Mouse (Mus musculus) MN1 (cell line): Measurements from ENCODE around the gene Sumo1.
"Not testable (repeated sequence)": the region's sequence is repeated elsewhere in the genome, so short reads cannot be mapped to it uniquely, and the experiment has no call there.

ENCODE experiments used
- DNase-seq: peaks from one replicate; pipeline ENCODE4 v3.0.0-alpha.2; 2016; ENCODE audit warnings: low spot score

Sumo1 gene

DNA sequence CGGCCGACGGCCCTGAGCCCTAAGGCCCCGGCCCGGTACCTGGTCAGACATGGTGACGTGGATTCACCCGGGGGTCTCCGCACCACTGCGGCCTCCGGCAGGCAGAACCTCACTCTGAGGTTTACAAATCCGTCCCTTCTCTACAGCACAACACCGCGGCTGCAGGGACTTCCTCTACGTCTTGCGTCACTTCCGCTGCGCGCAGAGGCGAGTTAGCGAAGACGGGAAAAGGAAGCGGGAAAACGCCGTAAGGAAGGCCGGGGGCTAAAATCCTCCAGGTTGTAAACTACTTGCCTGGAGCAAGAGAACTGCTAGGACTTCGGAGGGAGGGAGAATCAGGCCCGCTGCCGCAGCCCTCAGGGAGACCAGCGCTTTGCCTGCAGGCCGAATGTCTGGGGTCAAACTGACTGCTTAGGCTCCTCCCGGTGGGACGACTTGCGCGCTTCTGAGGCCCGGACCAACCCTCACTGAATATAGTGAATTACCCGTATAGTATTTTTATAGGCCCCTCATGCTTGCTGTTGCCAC lies at the start of gene Sumo1:
Gene Sumo1 (minus strand): TSS at position 194 of the 528 bp plus-strand sequence.
- peak; percentile 87 for DNase-seq

DNA sequence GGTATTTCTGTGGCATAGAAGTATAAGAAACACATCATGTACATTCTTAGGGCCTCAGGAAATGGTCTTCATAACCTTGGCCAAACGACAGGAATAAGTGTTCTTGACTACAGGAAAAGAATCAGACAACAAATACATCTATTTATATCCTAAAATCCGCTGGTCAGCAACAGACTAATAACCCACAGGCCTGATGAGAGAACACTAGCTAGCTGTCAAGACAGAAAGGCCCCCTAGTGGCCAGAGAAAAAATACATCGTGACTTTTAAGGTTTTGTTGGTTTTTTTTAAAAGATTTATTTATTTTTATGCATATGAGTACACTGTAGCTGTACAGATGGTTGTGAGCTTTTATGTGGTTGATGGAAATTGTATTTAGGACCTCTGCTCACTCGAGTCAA lies 49.3 kb upstream of the Sumo1 start:
- DNase-seq, result peak; percentile 62

DNA sequence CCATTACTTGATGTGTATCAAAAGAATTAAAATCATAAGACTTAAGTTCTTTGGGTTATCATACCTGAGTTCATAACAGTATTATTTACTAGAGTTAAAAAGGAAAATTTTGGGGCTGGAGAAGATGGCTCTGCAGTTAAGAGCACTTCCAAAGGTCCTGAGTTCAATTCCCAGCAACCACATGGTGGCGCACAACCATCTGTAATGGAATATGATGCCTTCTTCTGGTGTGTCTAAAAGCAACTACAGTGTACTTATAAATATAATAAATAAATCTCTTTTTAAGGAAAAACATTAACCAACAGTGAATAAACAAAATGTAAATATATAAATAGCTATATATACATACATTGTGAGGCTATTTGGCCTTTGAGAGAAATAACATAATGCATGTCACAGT lies 31.1 kb upstream of the Sumo1 start:
- no peak for DNase-seq

DNA sequence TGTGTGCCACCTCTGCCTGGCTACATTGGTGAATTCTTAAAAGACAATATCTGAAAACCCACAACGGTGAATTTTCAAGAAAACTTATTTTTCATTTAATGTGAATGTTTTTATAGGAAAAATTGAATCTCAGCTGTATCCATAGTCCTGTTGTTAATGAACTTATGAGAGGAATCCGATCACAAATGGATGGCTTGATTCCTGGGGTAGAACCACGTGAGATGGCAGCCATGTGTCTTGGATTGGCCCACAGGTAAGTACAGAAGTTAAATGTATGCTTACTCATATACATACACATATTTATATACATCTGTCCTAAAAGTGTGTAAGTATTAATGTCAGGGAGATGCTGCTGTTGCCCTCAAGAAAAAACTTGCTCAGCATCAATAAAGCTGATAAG lies 27.6 kb upstream of the Sumo1 start:
- DNase-seq, result no peak

DNA sequence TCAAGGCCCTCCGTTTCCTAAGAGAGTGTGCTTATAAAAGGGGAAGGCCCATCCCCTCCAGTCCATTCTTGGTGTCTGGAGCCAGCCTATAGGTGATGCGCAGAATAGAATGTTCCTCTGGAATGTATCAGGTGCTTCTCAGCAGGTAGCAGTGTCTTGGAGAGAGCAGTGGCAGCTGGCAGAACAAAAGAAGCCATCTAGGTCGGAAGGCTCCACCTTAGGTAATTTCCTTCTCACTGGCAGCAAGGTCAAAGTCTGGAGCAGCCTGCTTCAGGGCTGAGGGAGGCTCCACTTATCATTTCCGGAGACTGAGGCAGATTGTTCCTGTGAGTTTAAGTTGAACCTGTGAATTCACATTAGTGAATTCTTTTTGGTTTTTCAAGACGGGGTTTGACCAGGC lies 27.1 kb upstream of the Sumo1 start:
- no peak for DNase-seq

DNA sequence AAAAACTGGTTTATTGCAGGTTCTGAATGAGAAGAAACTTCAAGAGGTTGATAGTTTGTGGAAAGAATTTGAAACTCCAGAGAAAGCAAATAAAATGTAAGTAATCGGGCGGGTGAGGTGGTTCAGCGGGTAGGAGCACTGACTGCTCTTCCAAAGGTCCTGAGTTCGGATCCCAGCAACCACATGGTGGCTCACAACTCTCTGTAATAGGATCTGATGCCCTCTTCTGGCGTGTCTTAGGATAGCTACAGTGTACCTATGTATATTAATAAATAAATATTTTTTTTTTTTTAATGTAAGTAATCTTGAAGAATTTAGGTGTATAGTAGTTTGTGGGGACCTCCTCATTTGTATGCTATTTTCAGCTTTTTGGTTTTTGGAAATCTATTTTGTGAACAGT lies 19.8 kb upstream of the Sumo1 start:
- DNase-seq, result no peak

DNA sequence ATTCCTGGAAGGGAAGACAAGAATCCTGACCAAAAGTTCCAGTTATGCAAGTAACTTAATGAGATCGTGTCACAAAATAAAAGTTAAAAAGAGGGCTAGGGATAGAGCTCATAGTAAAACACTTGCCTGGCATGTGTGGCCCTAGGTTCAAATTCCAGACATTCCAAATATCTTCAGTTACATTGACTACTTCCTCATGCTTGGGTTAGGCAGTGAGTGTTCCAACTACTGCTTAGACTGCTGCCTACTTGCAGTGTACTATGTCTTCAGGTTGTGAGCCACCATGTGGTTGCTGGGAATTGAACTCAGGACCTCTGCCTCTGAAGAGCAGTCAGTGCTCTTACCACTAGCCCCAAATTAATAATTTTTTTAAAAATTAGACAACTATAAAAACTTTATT lies 16.9 kb upstream of the Sumo1 start:
- no peak for DNase-seq

DNA sequence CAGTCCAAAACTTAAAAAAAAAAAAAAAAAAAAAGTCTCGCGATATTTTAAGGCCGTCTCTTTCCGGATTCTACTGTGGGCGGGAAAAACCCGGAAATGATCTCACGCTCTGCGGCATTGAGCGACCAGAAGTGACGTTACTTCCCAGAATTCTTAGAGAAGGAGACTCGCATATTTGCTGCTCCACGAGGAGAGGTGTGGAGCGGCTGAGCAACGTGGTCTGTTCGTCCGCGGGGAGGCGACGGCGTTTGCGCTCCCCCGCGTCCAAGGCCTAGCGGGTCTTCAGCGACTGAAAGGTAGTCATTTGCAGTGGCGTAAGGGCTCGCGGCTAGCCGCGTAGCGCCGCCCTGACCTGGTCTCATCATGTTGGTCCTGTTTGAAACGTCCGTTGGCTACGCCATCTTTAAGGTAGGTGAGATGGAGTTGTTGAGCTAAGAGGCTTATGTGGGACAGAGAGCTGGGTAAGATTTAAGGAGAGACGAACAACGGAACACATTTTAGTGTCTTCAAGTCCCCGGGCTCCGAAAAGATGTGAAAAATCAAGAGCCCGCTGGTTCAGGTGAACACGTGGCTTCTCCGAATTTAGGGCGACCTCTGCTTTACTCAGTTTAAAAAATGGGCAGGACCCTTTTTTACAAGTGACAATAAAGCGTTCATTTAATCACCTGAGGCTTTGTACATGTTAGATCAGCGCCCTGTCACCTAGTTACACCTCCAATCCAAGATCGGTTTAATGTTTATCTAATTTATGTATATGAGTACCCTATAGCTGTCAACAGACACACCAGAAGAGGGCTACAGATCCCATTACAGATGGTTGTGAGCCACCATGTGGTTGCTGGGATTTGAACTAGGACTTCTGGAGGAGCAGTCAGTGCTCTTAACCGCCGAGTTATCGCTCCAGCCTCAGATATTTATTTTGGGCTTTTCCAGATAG lies 14.5 kb upstream of the Sumo1 start, which contains the start of gene Nop58:
Gene Nop58 (plus strand): TSS at position 153 of the 937 bp plus-strand sequence.
- peak; percentile 96 for DNase-seq

DNA sequence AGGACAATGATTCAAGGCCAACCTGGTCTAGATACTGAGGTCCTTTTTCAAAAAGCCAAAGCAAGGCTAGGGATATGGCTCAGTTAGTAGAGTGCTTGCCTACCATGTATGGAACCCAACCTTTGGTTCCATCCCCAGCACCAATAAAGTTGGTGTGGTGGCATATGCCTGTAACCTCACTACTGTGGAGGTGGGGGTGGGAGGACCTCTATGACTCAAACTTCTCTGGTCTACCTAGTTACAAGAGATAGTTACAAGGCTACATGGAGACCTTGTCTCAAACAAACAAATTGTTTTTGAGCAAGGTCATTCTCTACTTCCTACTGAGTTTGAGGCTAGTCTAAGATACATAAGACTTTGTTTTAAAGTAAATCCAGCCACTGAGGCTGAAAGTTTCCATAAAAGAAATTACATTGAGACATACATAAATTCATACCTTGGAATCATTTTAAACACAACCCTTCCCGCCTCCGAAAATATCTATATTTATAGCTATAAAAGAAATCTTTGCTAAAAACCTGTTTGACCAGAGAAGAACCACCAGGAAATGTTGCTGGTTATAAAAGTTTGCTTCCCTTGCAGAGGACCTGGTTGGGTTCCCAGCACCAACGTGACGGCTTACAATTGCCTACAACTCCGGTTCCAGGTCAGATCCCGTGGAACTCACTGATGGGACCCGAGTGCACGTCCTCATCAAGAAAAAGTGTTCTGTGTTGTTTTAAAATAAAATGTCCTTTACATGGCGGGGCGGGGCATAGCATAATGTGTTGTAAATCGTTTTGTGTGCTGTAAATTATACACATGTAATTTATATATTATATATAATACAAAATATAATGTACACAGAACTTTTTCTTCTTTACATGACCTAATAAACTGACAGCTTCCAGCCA lies 13.5 kb upstream of the Sumo1 start:
- DNase-seq, result no peak

DNA sequence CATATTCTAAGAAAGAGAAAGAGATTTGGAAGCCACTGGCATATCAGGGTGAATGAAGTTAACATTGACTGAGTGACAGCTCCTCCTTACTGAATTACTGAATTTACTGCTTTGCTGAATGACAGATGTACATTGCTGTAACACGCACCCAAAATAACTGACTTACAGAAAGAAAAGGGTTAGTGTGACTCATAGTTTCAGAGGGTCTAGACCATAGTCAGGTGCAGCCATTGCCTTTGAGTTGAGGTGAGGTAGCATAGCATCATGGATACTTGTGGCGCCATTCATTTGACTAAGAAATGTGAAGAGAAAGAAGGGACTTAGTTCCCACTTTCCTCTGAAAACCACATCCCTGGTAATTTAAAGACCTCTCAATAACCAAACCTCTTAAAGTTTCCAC lies 3.0 kb upstream of the Sumo1 start:
- no peak for DNase-seq

DNA sequence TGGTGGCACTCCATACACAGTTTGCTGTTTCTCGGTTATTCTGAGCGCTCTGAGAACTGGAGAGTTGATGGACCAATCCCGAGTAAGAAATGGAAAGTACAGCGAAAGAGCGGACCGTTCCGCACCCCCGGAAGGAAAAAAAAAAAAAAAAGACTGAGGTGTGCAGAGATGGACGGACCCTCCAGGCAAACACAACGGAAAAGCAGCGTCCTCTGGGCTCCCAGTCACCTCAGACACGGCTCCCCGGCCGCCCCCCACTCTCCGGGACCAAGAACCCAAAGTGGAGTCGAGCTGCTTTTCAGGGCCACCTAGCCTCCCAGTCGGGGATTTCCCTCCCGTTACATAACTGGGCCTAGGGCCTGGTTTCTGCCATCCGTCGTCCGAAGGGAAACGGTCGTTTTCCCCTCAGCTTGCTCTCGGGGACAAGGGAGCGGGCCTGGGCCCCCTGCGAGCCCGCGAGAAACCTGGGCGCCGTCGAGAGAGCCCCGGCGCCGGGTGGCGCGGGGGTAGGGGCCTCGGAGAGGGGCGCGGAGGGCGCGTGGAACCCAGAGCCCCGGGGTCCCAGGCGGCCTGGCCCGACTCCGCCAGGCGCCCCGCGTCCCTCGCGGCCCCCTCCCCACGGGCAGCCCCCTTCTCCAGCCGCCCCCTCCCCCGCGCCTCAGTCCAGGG lies 538 bp downstream of the Sumo1 start:
- DNase-seq, result peak; percentile 52

DNA sequence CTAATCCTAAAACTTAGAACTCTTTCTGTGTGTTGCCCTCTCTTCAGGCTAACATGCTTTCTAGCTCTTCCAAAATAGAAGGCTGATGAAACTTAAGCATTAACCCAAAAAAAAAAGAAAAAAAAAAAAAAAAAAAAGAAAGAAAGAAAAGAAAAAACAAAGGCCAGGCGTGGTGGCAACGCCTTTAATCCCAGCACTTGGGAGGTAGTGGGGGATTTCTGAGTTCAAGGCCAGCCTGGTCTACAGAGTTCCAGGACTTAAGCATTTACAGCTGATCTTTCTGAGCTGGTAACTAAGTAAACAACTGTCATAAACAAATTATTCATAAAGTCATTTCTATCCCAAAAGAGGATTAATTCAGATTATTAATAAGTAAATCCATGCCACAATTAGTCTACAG lies 1.8 kb downstream of the Sumo1 start:
- DNase-seq, result no peak

DNA sequence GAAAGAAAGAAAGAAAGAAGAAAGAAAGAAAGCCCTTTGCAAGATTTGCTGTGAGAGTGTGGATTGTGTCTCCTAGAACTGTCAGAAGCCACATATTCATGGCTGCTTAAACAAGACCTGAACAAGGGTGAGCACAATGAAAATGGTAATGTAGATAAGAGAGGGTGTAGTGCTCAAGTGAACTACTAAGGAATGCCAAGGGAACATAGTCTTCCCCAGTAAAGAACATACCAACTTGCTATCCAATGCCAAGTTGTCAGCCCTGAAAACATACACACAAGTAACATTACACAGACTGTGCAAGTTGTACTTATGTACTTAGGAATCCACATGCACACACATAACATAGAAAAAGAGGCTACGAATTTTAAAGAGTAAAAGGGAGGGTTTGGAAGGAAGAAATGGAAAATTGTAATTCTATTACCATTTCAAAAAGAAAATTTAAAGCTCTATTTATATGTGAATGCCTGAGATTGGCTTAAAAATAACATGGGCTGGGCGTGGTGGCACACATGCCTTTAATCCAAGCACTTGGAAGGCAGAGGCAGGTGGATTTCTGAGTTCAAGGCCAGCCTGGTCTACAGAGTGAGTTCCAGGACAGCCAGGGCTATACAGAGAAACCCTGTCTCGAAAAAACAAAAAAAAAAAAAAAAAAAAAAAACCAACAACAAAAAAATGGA lies 7.0 kb downstream of the Sumo1 start:
- DNase-seq, result no peak

DNA sequence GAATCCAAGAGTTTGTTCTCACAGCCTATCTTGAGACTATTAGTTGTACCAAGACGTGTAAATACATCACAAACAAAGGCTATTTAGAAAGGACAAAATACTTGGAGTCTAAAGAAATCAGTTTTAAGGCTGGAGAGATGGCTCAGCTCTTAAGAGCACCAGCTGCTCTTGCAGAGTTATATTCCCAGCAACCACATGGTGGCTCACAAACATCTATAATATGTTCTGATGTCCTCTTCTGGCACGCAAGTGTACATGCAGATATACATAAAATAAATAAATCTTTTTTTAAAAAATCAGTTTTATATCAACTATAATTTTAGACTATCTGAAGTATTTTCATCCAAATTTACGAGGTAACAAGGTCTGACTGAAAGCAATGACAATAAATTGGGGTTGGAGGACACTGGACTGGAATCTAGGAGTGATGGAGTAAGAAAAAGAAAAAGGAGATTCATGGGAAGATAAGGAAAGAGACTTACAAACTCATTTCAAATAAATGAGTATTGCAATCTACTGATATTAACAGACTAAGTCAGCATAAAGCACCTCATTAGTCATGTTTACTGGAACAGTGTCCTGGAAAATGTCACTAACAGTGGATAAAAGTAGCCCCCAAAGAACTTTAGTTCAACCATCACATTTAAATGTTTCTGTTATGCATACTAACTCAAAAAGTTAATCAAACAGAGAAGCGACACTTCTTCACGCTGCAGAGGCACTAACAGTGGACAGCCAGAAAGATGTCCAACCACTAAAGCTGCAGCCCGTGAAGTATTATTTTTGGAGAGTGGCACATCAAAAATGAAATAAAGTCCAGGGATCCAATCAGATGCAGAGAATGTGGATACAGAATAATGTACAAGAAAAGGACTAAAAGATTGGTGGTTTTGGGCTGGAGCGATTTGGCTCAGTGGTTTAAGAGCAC lies 14.1 kb downstream of the Sumo1 start:
- no peak for DNase-seq

DNA sequence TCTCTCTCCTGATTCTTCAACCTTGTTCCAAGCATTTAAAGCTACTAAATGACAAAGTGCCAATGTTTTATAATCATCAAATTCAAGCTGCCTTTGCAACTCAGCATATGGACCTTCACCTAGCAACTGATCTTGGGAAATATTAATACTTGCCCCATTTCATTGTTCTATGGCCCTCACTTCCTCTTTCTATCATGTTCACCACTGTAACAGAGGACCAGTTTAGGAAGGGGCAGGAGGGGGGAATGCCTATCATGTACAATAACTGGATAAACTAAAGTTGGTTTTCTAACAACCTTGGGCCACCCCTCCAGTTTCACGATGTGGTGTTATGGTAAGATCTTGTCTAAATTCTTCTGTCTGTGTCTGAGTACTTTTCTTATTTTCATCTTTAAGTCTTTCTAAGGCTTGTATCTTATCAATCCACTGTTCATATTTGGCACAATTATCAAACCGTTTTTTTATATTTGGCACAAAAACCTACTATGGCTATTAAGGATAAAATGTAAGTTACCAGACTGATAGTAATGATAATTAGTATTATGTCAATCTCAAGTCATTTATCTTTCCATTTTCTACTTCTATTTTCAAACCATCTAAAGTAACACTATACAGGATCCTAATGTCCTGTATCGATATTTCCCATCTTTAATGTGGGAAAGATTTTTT lies 17.3 kb downstream of the Sumo1 start:
- DNase-seq, result no peak

DNA sequence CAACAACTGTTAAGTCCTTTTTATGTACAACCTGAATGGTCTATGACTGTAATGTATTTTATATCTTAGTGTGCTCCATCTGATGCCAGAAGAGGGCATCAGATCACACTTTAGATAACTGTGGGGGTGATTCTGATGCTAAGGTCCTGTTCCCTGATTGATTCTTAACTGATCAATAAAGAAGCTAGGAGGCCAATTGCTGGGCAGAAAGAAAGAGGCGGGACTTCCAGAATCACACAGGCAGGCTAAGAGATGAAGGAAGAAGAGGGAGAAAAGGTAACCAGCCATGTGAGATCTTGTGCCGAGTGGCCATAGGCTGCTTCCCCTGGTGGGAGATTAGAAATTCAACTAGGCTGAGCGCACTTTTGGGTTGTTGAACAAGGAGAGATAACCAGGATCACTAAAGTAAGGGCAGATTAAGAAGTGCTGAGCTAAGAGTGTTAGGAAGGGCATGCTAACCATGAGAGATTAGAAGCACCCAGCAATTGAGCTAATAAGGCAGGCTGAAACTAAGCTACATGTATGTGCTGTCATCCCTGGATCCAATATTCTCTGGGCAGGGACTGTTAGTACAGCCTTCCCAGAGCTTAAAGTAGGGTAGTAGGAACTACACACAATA lies 19.3 kb downstream of the Sumo1 start:
- no peak for DNase-seq

DNA sequence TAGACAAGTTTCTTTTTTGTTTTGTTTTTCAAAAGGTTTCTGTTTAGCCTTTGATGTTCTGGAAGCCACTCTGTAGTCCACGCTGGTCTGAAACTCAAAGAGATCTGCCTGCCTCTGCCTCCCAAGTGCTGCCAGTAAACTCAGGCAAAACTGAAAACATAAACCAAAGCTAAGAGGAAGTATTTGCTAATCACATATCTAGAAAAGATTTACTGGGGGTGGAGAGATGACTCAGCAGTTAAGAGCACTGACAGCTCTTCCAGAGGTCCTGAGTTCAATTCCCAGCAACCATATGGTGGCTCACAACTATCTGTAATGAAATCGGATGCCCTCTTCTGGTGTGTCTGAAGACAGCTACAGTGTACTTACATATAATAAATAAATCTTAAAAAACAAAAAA lies 24.1 kb downstream of the Sumo1 start:
- DNase-seq, result not testable (repeated sequence)

DNA sequence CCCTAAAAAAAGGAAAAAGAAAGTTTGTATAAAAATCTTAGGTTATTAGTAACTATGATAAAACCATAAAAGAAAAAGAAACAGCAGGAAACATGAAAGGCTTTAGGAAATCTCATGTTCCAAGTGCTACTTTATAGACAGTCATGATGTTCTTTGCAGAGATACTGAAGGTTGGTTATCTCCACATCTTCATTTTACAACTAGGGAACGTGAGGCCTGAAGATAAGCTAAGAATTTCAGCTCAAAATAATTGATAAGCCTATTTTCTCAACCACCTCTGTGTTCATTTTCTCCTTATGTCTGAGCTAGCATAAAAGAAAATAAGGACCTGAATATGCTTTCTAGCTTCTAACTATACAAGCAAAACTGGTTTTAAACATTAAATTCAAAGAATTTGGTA lies 28.1 kb downstream of the Sumo1 start:
- DNase-seq, result no peak

DNA sequence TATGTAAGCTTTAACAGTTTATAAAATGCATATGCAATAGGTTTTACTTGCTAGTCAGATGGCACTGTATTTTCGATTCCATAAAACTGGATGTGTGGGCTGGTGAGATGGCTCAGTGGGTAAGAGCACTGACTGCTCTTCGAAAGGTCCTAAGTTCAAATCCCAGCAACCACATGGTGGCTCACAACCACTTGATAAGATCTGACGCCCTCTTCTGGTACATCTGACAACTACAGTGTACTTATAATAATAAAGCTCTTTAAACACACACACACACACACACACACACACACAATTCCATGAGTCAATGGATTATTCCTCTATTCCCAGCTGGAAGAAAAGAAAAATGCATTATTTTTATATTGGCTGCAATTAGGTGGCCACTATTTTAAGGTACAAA lies 32.3 kb downstream of the Sumo1 start:
- DNase-seq, result no peak
